Mouse (Mus musculus) right cerebral cortex, postnatal 14 days (tissue): ENCODE measurements around the gene Gramd1a.

Experiments used
- DNase-seq: peaks from one replicate; pipeline ENCODE4 v3.0.0; 2022

Gramd1a gene

GRCm38 (mm10) chr7:31155296-31156033, at the start of gene Gramd1a:
Gramd1a (minus strand) TSS chr7:31155896.
- no peak for DNase-seq

GRCm38 (mm10) chr7:31195591-31196307, 40.1 kb upstream of the Gramd1a start:
- no peak for DNase-seq

- DNase-seq = no peak
These were observed 29.0 kb upstream of the Gramd1a start for GRCm38 (mm10) chr7:31184711-31185110.

- no peak for DNase-seq
These were observed 27.2 kb upstream of the Gramd1a start for GRCm38 (mm10) chr7:31182863-31183262.

GRCm38 (mm10) chr7:31176886-31177763, 21.4 kb upstream of the Gramd1a start:
- peak; percentile 73 for DNase-seq

GRCm38 (mm10) chr7:31175096-31175495, 19.4 kb upstream of the Gramd1a start:
- DNase-seq = no peak

- DNase-seq = no peak
These were observed 18.8 kb upstream of the Gramd1a start for GRCm38 (mm10) chr7:31174466-31174865.

- DNase-seq = peak; percentile 22
These were observed 16.5 kb upstream of the Gramd1a start for GRCm38 (mm10) chr7:31172238-31172637.

GRCm38 (mm10) chr7:31170520-31170919, 14.8 kb upstream of the Gramd1a start:
- DNase-seq = no peak

GRCm38 (mm10) chr7:31168412-31168811, 12.7 kb upstream of the Gramd1a start:
- no peak for DNase-seq

- no peak for DNase-seq
These were observed 9.1 kb upstream of the Gramd1a start for GRCm38 (mm10) chr7:31164748-31165147.

GRCm38 (mm10) chr7:31163666-31164577, 8.2 kb upstream of the Gramd1a start:
- no peak for DNase-seq

GRCm38 (mm10) chr7:31162324-31162723, 6.6 kb upstream of the Gramd1a start:
- DNase-seq = no peak

GRCm38 (mm10) chr7:31161831-31162230, 6.1 kb upstream of the Gramd1a start:
- DNase-seq = no peak

GRCm38 (mm10) chr7:31161246-31161645, 5.5 kb upstream of the Gramd1a start:
- no peak for DNase-seq

GRCm38 (mm10) chr7:31160763-31161162, 5.1 kb upstream of the Gramd1a start:
- no peak for DNase-seq

- DNase-seq = no peak
These were observed 585 bp upstream of the Gramd1a start for GRCm38 (mm10) chr7:31156034-31156928.

GRCm38 (mm10) chr7:31153536-31154320, 2.0 kb downstream of the Gramd1a start:
- no peak for DNase-seq

- peak; percentile 51 for DNase-seq
These were observed 4.1 kb downstream of the Gramd1a start for GRCm38 (mm10) chr7:31151301-31152241.
